Mouse (Mus musculus) G1E (cell line): ENCODE measurements around the gene Pde6d. TPM values are rescaled to one million over a fixed set of nuclear protein-coding genes. Genes with fewer than 3 reads are reported as not detected.

Experiments used
- ATAC-seq: 2 replicates; pipeline ENCODE4 v1.8.0; 2016; ENCODE audit warnings: mild to moderate bottlenecking; ENCODE audit not compliant: insufficient number of reproducible peaks, poor library complexity, low FRiP score, severe bottlenecking; ENCODE audit errors: extremely low read depth
- DNase-seq: peaks from one replicate; pipeline ENCODE4 v3.0.0; 2012; ENCODE audit warnings: low spot score
- H3K27me3 ChIP-seq: 2 replicates; pipeline ENCODE4 v1.6.1; 2012; ENCODE audit warnings: mild to moderate bottlenecking, low read length, inconsistent platforms; ENCODE audit not compliant: insufficient read depth
- H3K36me3 ChIP-seq: replicated peaks from 2 replicates; pipeline ENCODE3; 2012; ENCODE audit warnings: mild to moderate bottlenecking, inconsistent platforms
- H3K4me1 ChIP-seq: 2 replicates; pipeline ENCODE4 v1.6.1; 2012; ENCODE audit warnings: low read depth, low read length, inconsistent platforms, mixed read lengths; ENCODE audit not compliant: insufficient read depth
- H3K4me3 ChIP-seq: 2 replicates; pipeline ENCODE4 v1.5.1; 2012; ENCODE audit warnings: low read depth, mild to moderate bottlenecking, inconsistent platforms, low read length, moderate library complexity, mixed read lengths
- H3K9me3 ChIP-seq: replicated peaks from 2 replicates; pipeline ENCODE4 v1.6.1; 2012; ENCODE audit warnings: inconsistent platforms
- CTCF ChIP-seq: IDR thresholded peaks from 2 replicates; pipeline ENCODE4 v1.5.1; 2012; ENCODE audit warnings: low read depth, low read length, inconsistent platforms, mixed read lengths
- GATA1 ChIP-seq: IDR thresholded peaks from 2 replicates; pipeline ENCODE4 v1.6.1; 2012; ENCODE audit warnings: borderline replicate concordance, low read length, inconsistent platforms, mixed read lengths
- GATA2 ChIP-seq: IDR thresholded peaks from 2 replicates; pipeline ENCODE4 v1.6.1; 2012; ENCODE audit warnings: low read depth, low read length, inconsistent platforms, borderline replicate concordance
- POLR2AphosphoS5 ChIP-seq: IDR thresholded peaks from 2 replicates; pipeline ENCODE4 v1.6.1; 2012; ENCODE audit warnings: low read depth, low read length, inconsistent platforms; ENCODE audit not compliant: insufficient replicate concordance
- TAL1 ChIP-seq: conservative IDR thresholded peaks from 2 replicates; pipeline ENCODE4 v1.6.1; 2012; ENCODE audit warnings: low read depth, low read length, inconsistent platforms, mixed read lengths
- polyA plus RNA-seq: library from polyadenylated mRNA; stranded (reverse); fragments of >175 nt; gene quantifications from 2 replicates; pipeline ENCODE4 v1.2.3, GENCODE M21; 2012
- total RNA-seq, 2 experiments: library from RNA; stranded (forward) in 1 of 2; stranded (reverse) in 1 of 2; fragments of 200-1000 nt in 1 of 2; fragments of >200 nt in 1 of 2; fragmentation: Nextera tagmentation in 1 of 2; gene quantifications; 2 replicates each; pipeline ENCODE4 v1.2.3; 2014 to 2017

Gene Pde6d
- total and polyA plus RNA-seq, 3 experiments: 21.8 to 82.7 (median 72.3) TPM

DNA sequence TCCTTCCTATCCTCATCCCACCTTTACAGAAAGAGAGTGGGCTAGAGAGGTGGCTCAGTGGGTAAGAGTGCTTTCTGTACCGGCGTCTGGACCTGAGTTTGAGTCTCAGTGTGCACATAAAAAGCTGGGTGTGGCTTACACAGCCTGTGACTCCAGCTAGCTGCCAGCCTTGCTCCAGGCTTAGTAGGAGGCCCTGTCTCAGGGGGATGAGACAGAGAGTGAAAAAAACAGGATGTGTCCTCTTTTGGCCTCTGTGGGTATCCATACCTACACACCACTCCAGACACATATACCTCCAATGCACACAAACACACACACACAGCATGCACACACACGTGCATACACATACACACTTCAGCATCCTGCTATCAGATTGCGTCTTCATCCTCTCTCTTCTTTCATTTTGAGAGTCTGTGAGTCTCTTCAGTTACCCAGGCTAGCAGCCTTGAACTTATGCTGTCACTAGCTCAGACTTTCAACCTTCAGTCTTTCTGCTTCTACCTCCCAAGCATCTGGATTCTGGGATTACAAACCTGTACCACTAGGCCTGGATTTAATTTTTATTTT, 70.2 kb downstream of the Pde6d start:
- no peak overlapping the region for H3K4me3 ChIP-seq
- TF ChIP-seq POLR2AphosphoS5: no peak
- no peak for TF ChIP-seq GATA1
- TF ChIP-seq CTCF: no peak
- no peak for TF ChIP-seq GATA2
- no peak for TF ChIP-seq TAL1
- peaks cover 49% of the 10 kb centered on the region for H3K4me1 ChIP-seq
- peaks cover 16% of the 10 kb centered on the region for H3K27me3 ChIP-seq
- ATAC-seq (no peak), DNase-seq (no peak)
- H3K36me3 ChIP-seq: no peaks in the 10 kb centered on the region
- H3K9me3 ChIP-seq: no peaks in the 10 kb centered on the region

DNA sequence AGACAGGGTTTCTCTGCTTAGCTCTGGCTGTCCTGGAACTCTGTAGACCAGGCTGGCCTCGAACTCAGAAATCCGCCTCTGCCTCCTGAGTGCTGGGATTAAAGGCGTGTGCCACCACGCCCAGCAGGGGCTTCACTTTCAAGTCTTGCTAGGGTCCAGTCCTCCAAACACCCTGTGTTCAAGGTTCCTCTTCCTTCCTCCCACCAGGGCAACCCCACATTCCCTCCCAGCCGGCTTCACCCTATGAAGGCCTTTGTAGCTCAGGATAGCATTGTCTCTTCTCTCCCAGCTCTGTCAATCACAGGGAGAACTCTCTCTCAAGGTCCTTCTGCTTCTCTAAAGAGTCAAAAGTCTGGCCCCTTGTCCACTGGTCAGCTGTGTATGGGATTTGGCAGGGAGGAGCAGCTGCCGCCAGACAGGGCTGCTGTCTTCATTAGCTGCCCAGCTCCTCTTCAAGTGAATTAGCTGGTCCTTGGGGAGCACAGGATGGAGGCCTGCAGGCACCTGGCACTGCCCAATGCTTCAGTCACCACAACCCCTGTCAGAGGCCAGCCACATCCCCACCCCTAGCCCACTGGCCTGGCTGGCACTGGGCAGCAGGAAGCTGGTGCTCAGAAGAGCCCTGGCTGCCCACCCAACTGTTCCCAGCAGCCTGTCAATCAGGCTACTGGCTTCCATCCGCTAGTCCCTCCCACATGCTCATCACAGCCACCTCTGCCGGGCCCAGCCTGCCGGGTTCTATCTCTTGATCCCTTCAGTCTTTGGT, 71.6 kb downstream of the Pde6d start:
- ATAC-seq: no peak
- DNase-seq: no peak
- Histone ChIP-seq H3K4me3 (no peak overlapping the region; the same call in 1 of the 2 replicates), H3K4me1 (peaks cover 48% of the 10 kb centered on the region), H3K27me3 (peaks cover 10% of the 10 kb centered on the region), H3K9me3 (no peaks in the 10 kb centered on the region), H3K36me3 (no peaks in the 10 kb centered on the region)
- TF ChIP-seq TAL1 (no peak), POLR2AphosphoS5 (no peak), GATA1 (no peak), GATA2 (no peak), CTCF (no peak)

DNA sequence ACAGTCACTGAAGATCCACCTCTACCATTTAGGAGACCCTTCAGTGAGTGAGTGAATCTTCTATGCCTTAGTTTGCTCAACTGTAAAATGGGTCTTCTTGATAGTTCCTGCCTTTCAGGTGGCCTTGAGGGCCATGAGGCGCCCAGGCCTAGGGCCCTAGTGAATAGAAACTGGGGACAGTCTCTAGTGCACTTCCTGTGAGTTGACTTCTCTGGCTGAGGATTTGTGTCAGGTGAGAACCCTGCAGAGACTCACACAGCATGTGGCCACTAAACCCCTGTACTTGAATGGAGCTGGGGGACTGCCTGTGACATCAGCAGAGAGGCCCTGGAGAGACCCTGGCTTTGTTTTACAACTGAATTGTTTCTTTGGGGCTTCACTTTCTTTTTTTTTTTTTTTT, 72.2 kb downstream of the Pde6d start:
- peaks cover 52% of the 10 kb centered on the region for H3K4me1 ChIP-seq
- no peak overlapping the region for H3K4me3 ChIP-seq
- DNase-seq: no peak
- peaks cover 14% of the 10 kb centered on the region for H3K27me3 ChIP-seq
- H3K36me3 ChIP-seq: no peaks in the 10 kb centered on the region
- no peak for ATAC-seq
- TF ChIP-seq CTCF: no peak
- TF ChIP-seq GATA1: no peak
- no peak for TF ChIP-seq GATA2
- TF ChIP-seq POLR2AphosphoS5: no peak
- no peaks in the 10 kb centered on the region for H3K9me3 ChIP-seq

DNA sequence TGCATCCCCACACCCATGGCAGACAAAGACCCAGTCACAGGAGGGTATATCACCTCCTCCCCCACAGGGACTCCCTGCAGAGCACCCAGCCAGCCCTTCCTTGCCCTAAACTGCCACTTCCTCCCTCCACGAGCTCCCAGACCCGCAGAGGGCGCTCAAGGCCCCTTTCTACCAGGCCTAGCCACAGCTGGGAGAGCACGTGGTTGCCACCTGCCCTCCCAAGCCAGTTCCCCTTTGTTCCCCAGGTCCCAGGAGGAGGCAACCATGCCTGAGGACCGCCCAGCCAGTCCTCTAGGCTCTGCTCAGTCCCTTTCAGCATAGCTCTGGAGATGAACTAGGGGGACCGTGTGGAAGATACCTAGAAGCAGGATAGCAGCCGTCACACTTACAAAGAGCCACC, 73.0 kb downstream of the Pde6d start:
- no peaks in the 10 kb centered on the region for H3K9me3 ChIP-seq
- no peak for TF ChIP-seq GATA2
- TF ChIP-seq GATA1: no peak
- no peak for TF ChIP-seq TAL1
- peak; percentile 87 for TF ChIP-seq CTCF
- TF ChIP-seq POLR2AphosphoS5: no peak
- DNase-seq (peak; percentile 97), ATAC-seq (peak; percentile 90)
- H3K36me3 ChIP-seq: no peaks in the 10 kb centered on the region
- H3K4me3 ChIP-seq: peak overlapping the region; percentile 10; the same call in 1 of the 2 replicates
- H3K27me3 ChIP-seq: peaks cover 15% of the 10 kb centered on the region
- H3K4me1 ChIP-seq: peaks cover 61% of the 10 kb centered on the region

DNA sequence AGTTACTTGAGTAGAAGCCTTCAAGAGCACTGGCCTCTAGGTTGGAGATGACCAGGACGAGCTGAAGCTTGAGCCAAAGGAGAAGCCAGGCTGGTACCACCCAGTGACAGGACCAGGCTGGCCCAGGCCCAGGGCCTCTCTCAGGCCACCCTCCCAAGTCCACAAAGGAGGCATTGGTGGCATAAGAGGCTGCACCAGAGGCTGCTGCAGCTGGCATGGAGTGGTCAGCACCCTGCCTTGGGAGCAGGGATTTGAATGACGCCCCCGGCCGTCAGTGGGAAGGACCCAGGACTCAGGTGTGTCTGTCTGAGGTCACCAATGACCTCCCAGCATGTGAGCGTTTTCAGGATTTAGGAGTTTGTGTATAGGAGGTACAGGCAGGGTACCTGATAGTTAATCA, 74.6 kb downstream of the Pde6d start:
- ATAC-seq: no peak
- no peaks in the 10 kb centered on the region for H3K36me3 ChIP-seq
- peaks cover 74% of the 10 kb centered on the region for H3K4me1 ChIP-seq
- H3K9me3 ChIP-seq: no peaks in the 10 kb centered on the region
- H3K4me3 ChIP-seq: no peak overlapping the region
- TF ChIP-seq POLR2AphosphoS5 (no peak), GATA1 (no peak)
- peaks cover 29% of the 10 kb centered on the region for H3K27me3 ChIP-seq
- no peak for DNase-seq

DNA sequence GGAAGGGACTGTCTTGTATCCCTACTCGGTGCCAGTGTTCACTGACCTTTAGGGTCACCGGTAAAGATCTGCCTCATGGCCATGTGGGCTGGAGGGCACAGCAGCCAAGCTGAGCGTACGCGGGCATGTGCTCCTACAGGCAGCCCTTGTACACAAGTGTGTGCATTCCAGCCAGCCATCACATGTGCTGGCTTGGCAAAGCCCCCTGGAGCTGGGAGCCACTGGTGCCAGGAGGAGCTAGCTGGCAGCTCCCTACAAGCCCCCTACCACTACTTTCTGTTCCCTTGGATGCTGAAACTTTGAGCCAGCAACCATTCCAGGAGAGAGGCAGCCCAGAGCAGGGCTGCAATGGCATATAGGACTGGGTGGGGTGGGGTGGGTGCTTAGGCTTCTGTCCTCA, 76.0 kb downstream of the Pde6d start:
- Histone ChIP-seq H3K4me1 (peaks cover 76% of the 10 kb centered on the region), H3K4me3 (no peak overlapping the region), H3K9me3 (no peaks in the 10 kb centered on the region), H3K27me3 (peaks cover 34% of the 10 kb centered on the region), H3K36me3 (no peaks in the 10 kb centered on the region)
- DNase-seq: no peak
- ATAC-seq: no peak
- TF ChIP-seq GATA1 (no peak), GATA2 (no peak), TAL1 (no peak), CTCF (no peak), POLR2AphosphoS5 (no peak)
